Mouse (Mus musculus): ENCODE measurements around the gene Zfp978.
"Not testable (repeated sequence)": the region's sequence is repeated elsewhere in the genome, so short reads cannot be mapped to it uniquely, and the experiment has no call there.

Zfp978 gene

GRCm38 (mm10) chr4:147361003-147361402 lies at the start of gene Zfp978:
Gene Zfp978 (plus strand): TSS chr4:147361303.
- DNase-seq, result not testable (repeated sequence)

GRCm38 (mm10) chr4:147335036-147335690 lies 25.9 kb upstream of the Zfp978 start:
- not testable (repeated sequence) for DNase-seq

- not testable (repeated sequence) for DNase-seq
Observed at GRCm38 (mm10) chr4:147335691-147336367, 25.3 kb upstream of the Zfp978 start.

- DNase-seq, result not testable (repeated sequence)
Observed at GRCm38 (mm10) chr4:147336368-147337195, 24.5 kb upstream of the Zfp978 start.

- not testable (repeated sequence) for DNase-seq
Observed at GRCm38 (mm10) chr4:147337520-147337919, 23.6 kb upstream of the Zfp978 start.

- DNase-seq, result no peak
Observed at GRCm38 (mm10) chr4:147338032-147338610, 23.0 kb upstream of the Zfp978 start.

- not testable (repeated sequence) for DNase-seq
Observed at GRCm38 (mm10) chr4:147338706-147339105, 22.4 kb upstream of the Zfp978 start.

GRCm38 (mm10) chr4:147339601-147340219 lies 21.4 kb upstream of the Zfp978 start:
- DNase-seq, result not testable (repeated sequence)

GRCm38 (mm10) chr4:147340236-147340635 lies 20.9 kb upstream of the Zfp978 start:
- not testable (repeated sequence) for DNase-seq

GRCm38 (mm10) chr4:147340876-147341275 lies 20.2 kb upstream of the Zfp978 start:
- DNase-seq, result not testable (repeated sequence)

- not testable (repeated sequence) for DNase-seq
Observed at GRCm38 (mm10) chr4:147343042-147343908, 17.8 kb upstream of the Zfp978 start.

GRCm38 (mm10) chr4:147345061-147345554 lies 16.0 kb upstream of the Zfp978 start:
- DNase-seq, result not testable (repeated sequence)

- DNase-seq, result not testable (repeated sequence)
Observed at GRCm38 (mm10) chr4:147346361-147347035, 14.6 kb upstream of the Zfp978 start.

- not testable (repeated sequence) for DNase-seq
Observed at GRCm38 (mm10) chr4:147347300-147347699, 13.8 kb upstream of the Zfp978 start.

GRCm38 (mm10) chr4:147347880-147348279 lies 13.2 kb upstream of the Zfp978 start:
- DNase-seq, result not testable (repeated sequence)

GRCm38 (mm10) chr4:147348401-147348800 lies 12.7 kb upstream of the Zfp978 start:
- DNase-seq, result not testable (repeated sequence)

GRCm38 (mm10) chr4:147348906-147349686 lies 12.0 kb upstream of the Zfp978 start:
- not testable (repeated sequence) for DNase-seq

GRCm38 (mm10) chr4:147349687-147350415 lies 11.3 kb upstream of the Zfp978 start:
- DNase-seq, result not testable (repeated sequence)

GRCm38 (mm10) chr4:147350541-147350940 lies 10.6 kb upstream of the Zfp978 start:
- DNase-seq, result not testable (repeated sequence)

Measured in liver (tissue).